Mouse (Mus musculus) lung, postnatal 0 days (tissue): ENCODE results near the gene Rad51. TPM values are rescaled to one million over a fixed set of nuclear protein-coding genes. Genes with fewer than 3 reads are reported as not detected.

Experiments
- ATAC-seq: fragments of 200-750 bp; cut with Nextera tagmentation; 2 replicates; pipeline ENCODE4 v1.8.0; 2017; ENCODE audit warnings: moderate library complexity
- DNase-seq: peaks from one replicate; pipeline ENCODE4 v3.0.0-alpha.2; 2016; ENCODE audit warnings: low spot score
- H3K27ac ChIP-seq: fragments of 300-500 bp; sonication (generic); 2 replicates; pipeline ENCODE4 v1.5.1; 2014; ENCODE audit warnings: antibody characterized with exemption, mild to moderate bottlenecking, low read length, mixed read lengths
- H3K27me3 ChIP-seq: fragments of 300-500 bp; sonication (generic); replicated peaks from 2 replicates; pipeline ENCODE4 v1.6.1; 2014; ENCODE audit warnings: low read length, mixed read lengths; ENCODE audit not compliant: insufficient read depth
- H3K36me3 ChIP-seq: fragments of 300-500 bp; sonication (generic); 2 replicates; pipeline ENCODE4 v1.6.1; 2014; ENCODE audit warnings: low read length, mixed read lengths; ENCODE audit not compliant: insufficient read depth
- H3K4me1 ChIP-seq: fragments of 300-500 bp; sonication (generic); 2 replicates; pipeline ENCODE4 v1.6.1; 2014; ENCODE audit warnings: antibody characterized with exemption, low read depth, low read length, mixed read lengths; ENCODE audit not compliant: insufficient read depth
- H3K4me2 ChIP-seq: fragments of 300-500 bp; sonication (generic); replicated peaks from 2 replicates; pipeline ENCODE4 v1.6.1; 2014; ENCODE audit warnings: low read depth, mild to moderate bottlenecking, low read length, moderate library complexity, mixed read lengths
- H3K4me3 ChIP-seq: fragments of 300-500 bp; sonication (generic); 2 replicates; pipeline ENCODE4 v1.5.1; 2014; ENCODE audit warnings: low read depth, low read length
- H3K9ac ChIP-seq: fragments of 300-500 bp; sonication (generic); replicated peaks from 2 replicates; pipeline ENCODE4 v1.6.1; 2014; ENCODE audit warnings: low read depth, mild to moderate bottlenecking
- H3K9me3 ChIP-seq: fragments of 300-500 bp; sonication (generic); 2 replicates; pipeline ENCODE4 v1.6.1; 2016; ENCODE audit warnings: low read length, mixed read lengths
- CTCF ChIP-seq: IDR thresholded peaks from 2 replicates; pipeline ENCODE4 v1.5.1; 2016; ENCODE audit warnings: antibody characterized with exemption, mild to moderate bottlenecking
- EP300 ChIP-seq: IDR thresholded peaks from 2 replicates; pipeline ENCODE4 v1.6.1; 2016; ENCODE audit warnings: antibody characterized with exemption, mild to moderate bottlenecking, control low read depth
- WGBS: fragments of 180-500 bp; shearing (Covaris S2); extraction: QIAGEN DNeasy Blood & Tissue Kit; methylation state at CpG from one replicate; pipeline ENCODE4 v1.1.7; 2014; 5-methylcytosine and 5-hydroxymethylcytosine counted together
- polyA plus RNA-seq: library from polyadenylated mRNA; unstranded; fragments of >200 nt; fragmentation: Nextera tagmentation; extraction: Ambion mirVana; gene quantifications from 2 replicates; pipeline ENCODE4 v1.2.1, GENCODE M21; 2015

The Rad51 gene
- polyA plus RNA-seq, 1 experiment from 2014 or later = 4.2 TPM

DNA sequence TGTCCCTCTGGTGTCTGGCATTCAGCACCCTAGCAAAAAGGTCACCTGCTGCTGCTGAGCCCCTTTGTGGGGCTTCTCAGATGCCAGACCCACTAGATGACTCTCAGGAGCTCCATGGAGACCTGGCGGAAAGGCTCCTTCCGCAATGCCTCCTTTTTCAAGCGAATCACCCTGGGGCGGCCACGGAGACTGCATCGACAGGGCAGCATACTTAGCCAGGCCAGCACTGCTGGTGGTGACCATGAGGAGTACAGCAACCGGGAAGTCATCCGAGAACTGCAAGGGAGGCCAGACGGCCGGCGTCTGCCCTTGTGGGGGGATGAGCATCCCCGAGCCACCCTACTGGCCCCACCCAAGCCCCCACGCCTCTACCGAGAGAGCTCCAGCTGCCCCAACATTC is 62.3 kb downstream of the Rad51 start:
- no peaks in the 10 kb centered on the region for H3K4me1 ChIP-seq
- no peak for TF ChIP-seq CTCF
- no peak for TF ChIP-seq EP300
- 66% methylated on average over 12 of the region's 14 CpGs for WGBS

GRCm38 (mm10) chr2:119175614-119176013 is 63.0 kb downstream of the Rad51 start:
- ATAC-seq = 0 out of 2 replicates have a peak, but pooled peaks have one; percentile 29
- peak; percentile 22 for DNase-seq
- no peaks in the 10 kb centered on the region for H3K9me3 ChIP-seq
- H3K36me3 ChIP-seq = 0 out of 2 replicates have a peak, but pooled peaks cover 4% of the 10 kb centered on the region
- no peaks in the 10 kb centered on the region for H3K4me1 ChIP-seq
- no peak overlapping the region for H3K4me3 ChIP-seq
- 44% methylated on average over 6 of the region's 6 CpGs for WGBS
- H3K27me3 ChIP-seq = no peaks in the 10 kb centered on the region
- H3K9ac ChIP-seq = no peak overlapping the region
- no peak overlapping the region for H3K27ac ChIP-seq
- no peak overlapping the region for H3K4me2 ChIP-seq
- TF ChIP-seq EP300 = no peak
- no peak for TF ChIP-seq CTCF

More for the DNA sequence above, 62.3 kb downstream of the Rad51 start:
- Histone ChIP-seq H3K27me3 (no peaks in the 10 kb centered on the region), H3K36me3 (0 out of 2 replicates have a peak, but pooled peaks cover 3% of the 10 kb centered on the region), H3K9ac (no peak overlapping the region), H3K27ac (no peak overlapping the region), H3K9me3 (no peaks in the 10 kb centered on the region), H3K4me3 (no peak overlapping the region), H3K4me2 (no peak overlapping the region)
- DNase-seq (no peak), ATAC-seq (no peak)

GRCm38 (mm10) chr2:119176761-119177160 is 64.2 kb downstream of the Rad51 start:
- 0 out of 2 replicates have a peak, but pooled peaks cover 8% of the 10 kb centered on the region for H3K36me3 ChIP-seq
- no peak overlapping the region for H3K27ac ChIP-seq
- no peaks in the 10 kb centered on the region for H3K4me1 ChIP-seq
- 60% methylated on average over 3 of the region's 3 CpGs for WGBS
- H3K4me2 ChIP-seq = no peak overlapping the region
- TF ChIP-seq CTCF (no peak), EP300 (no peak)
- no peaks in the 10 kb centered on the region for H3K9me3 ChIP-seq
- no peak overlapping the region for H3K4me3 ChIP-seq
- DNase-seq = no peak
- ATAC-seq = no peak
- no peaks in the 10 kb centered on the region for H3K27me3 ChIP-seq
- no peak overlapping the region for H3K9ac ChIP-seq

- Histone ChIP-seq H3K9ac (no peak overlapping the region), H3K36me3 (0 out of 2 replicates have a peak, but pooled peaks cover 8% of the 10 kb centered on the region), H3K4me1 (no peaks in the 10 kb centered on the region), H3K9me3 (no peaks in the 10 kb centered on the region), H3K4me3 (no peak overlapping the region), H3K27me3 (no peaks in the 10 kb centered on the region), H3K27ac (no peak overlapping the region), H3K4me2 (no peak overlapping the region)
- no peak for DNase-seq
- WGBS = 71% methylated on average over 5 of the region's 5 CpGs
- TF ChIP-seq CTCF (no peak), EP300 (no peak)
- ATAC-seq = no peak
Measured at GRCm38 (mm10) chr2:119177384-119177939, 64.9 kb downstream of the Rad51 start.

- H3K36me3 ChIP-seq = peaks cover 13% of the 10 kb centered on the region; the same call in 1 of the 2 replicates
- H3K9me3 ChIP-seq = no peaks in the 10 kb centered on the region
- H3K27me3 ChIP-seq = no peaks in the 10 kb centered on the region
- no peak overlapping the region for H3K9ac ChIP-seq
- DNase-seq (no peak), ATAC-seq (no peak)
- no peak overlapping the region for H3K4me3 ChIP-seq
- TF ChIP-seq EP300 = no peak
- TF ChIP-seq CTCF = no peak
- 85% methylated on average over 7 of the region's 7 CpGs for WGBS
- H3K4me2 ChIP-seq = no peak overlapping the region
- no peak overlapping the region for H3K27ac ChIP-seq
- H3K4me1 ChIP-seq = no peaks in the 10 kb centered on the region
Measured at GRCm38 (mm10) chr2:119182914-119183313, 70.3 kb downstream of the Rad51 start.

DNA sequence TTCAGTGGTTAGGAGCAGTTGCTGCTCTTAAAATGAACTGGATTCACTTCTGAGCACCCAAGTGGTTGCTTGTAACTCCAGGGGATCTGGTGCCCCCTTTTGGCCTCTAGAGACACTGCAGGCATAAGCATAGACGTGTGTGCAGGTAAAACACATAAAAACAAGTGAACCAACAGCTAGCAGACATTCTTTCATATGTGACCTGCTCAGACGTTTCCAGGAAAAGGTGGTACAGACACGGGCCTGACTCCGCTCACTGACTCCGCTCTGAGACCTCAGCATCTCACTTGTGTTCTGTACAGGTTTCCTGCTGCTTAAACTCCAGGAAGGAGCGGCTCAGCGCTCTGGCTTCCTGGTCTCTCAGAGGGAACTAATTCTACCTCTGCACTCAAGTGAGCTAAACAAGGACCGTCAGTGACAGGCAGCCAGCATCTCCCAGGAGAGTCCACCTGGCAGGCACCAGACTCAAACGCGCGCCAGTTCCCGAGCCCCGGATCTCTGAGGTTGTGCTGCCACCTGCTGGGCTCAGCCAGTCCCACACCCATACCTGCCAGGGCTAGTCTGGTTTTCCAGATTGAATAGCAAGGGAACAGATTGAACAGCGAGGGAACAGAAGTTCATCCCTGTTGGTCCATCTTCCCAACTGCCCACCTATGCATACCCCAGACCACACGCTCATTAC is 76.6 kb downstream of the Rad51 start:
- peaks cover 5% of the 10 kb centered on the region; the same call in 1 of the 2 replicates for H3K36me3 ChIP-seq
- H3K4me3 ChIP-seq = peak overlapping the region; percentile 22; the same call in 1 of the 2 replicates
- 5% methylated on average over 15 of the region's 15 CpGs for WGBS
- TF ChIP-seq EP300 (no peak), CTCF (peak; percentile 92)
- no peaks in the 10 kb centered on the region for H3K4me1 ChIP-seq
- ATAC-seq (peak; percentile 89), DNase-seq (peak; percentile 83)
- no peak overlapping the region for H3K9ac ChIP-seq
- H3K4me2 ChIP-seq = peak overlapping the region; percentile 62
- H3K9me3 ChIP-seq = no peaks in the 10 kb centered on the region
- H3K27ac ChIP-seq = no peak overlapping the region
- no peaks in the 10 kb centered on the region for H3K27me3 ChIP-seq
